Mouse (Mus musculus) ES-Bruce4 (cell line): ENCODE measurements around the gene Zfp423.

Experiments used
- CTCF ChIP-seq: IDR thresholded peaks from one replicate; pipeline ENCODE4 v1.8.1; 2011; ENCODE audit warnings: low read depth, low read length
- EP300 ChIP-seq: IDR thresholded peaks from 2 replicates; pipeline ENCODE4 v1.6.1; 2011; ENCODE audit warnings: low read depth, low read length; ENCODE audit not compliant: insufficient read depth
- POLR2A ChIP-seq: IDR thresholded peaks from one replicate; pipeline ENCODE4 v1.8.1; 2011; ENCODE audit warnings: low read length; ENCODE audit not compliant: insufficient read depth

- TF ChIP-seq CTCF, result peak; percentile 70
- TF ChIP-seq POLR2A, result no peak
- peak; percentile 53; the same call in 1 of the 2 replicates for TF ChIP-seq EP300
Observed at GRCm38 (mm10) chr8:87715731-87716682, 243.4 kb downstream of the Zfp423 start.
